Mouse (Mus musculus) ES-Bruce4 (cell line): ENCODE results near the gene Thumpd3. TPM values are rescaled to one million over a fixed set of nuclear protein-coding genes. Genes with fewer than 3 reads are reported as not detected.
A peak's percentile ranks its signal among the peaks of the same experiment; 100 is the strongest.

Experiments
- H3K27ac ChIP-seq: 2 replicates; pipeline ENCODE4 v1.5.1; 2012; ENCODE audit warnings: low read length, inconsistent platforms; ENCODE audit not compliant: insufficient read depth
- H3K27me3 ChIP-seq: 2 replicates; pipeline ENCODE4 v1.6.1; 2012; ENCODE audit warnings: mild to moderate bottlenecking, low read length, inconsistent platforms; ENCODE audit not compliant: control insufficient read depth, poor library complexity, insufficient read depth, severe bottlenecking
- H3K36me3 ChIP-seq: 2 replicates; pipeline ENCODE4 v1.6.1; 2012; ENCODE audit warnings: inconsistent platforms, mild to moderate bottlenecking, low read length, moderate library complexity; ENCODE audit not compliant: control insufficient read depth, poor library complexity, insufficient read depth, severe bottlenecking
- H3K4me1 ChIP-seq: one replicate; pipeline ENCODE4 v1.8.1; 2011; ENCODE audit warnings: low read length; ENCODE audit not compliant: control insufficient read depth, insufficient read depth
- H3K4me3 ChIP-seq: 2 replicates; pipeline ENCODE4 v1.5.1; 2011; ENCODE audit warnings: low read depth, mild to moderate bottlenecking, low read length
- H3K9ac ChIP-seq: 2 replicates; pipeline ENCODE4 v1.6.1; 2012; ENCODE audit warnings: low read depth, mild to moderate bottlenecking, inconsistent platforms; ENCODE audit not compliant: poor library complexity, severe bottlenecking
- H3K9me3 ChIP-seq: replicated peaks from 2 replicates; pipeline ENCODE4 v1.6.1; 2012; ENCODE audit warnings: mild to moderate bottlenecking, low read length, inconsistent platforms; ENCODE audit not compliant: control insufficient read depth, poor library complexity, insufficient read depth, severe bottlenecking
- CTCF ChIP-seq: IDR thresholded peaks from one replicate; pipeline ENCODE4 v1.8.1; 2011; ENCODE audit warnings: low read depth, low read length
- EP300 ChIP-seq: IDR thresholded peaks from 2 replicates; pipeline ENCODE4 v1.6.1; 2011; ENCODE audit warnings: low read depth, low read length; ENCODE audit not compliant: insufficient read depth
- POLR2A ChIP-seq: IDR thresholded peaks from one replicate; pipeline ENCODE4 v1.8.1; 2011; ENCODE audit warnings: low read length; ENCODE audit not compliant: insufficient read depth
- polyA plus RNA-seq: library from polyadenylated mRNA; stranded (reverse); fragments of >200 nt; gene quantifications from 2 replicates; pipeline ENCODE4 v1.2.4, GENCODE M21; 2011; ENCODE audit warnings: low read depth; ENCODE audit not compliant: missing spikeins, insufficient read depth, insufficient read length

Thumpd3 gene
- polyA plus RNA-seq, 1 experiment, result 77.5 TPM

GRCm38 (mm10) chr6:113040319-113040718 lies 5.7 kb upstream of the Thumpd3 start:
- H3K4me1 ChIP-seq, result no peaks in the 10 kb centered on the region
- no peaks in the 10 kb centered on the region for H3K27me3 ChIP-seq
- no peaks in the 10 kb centered on the region for H3K36me3 ChIP-seq
- H3K27ac ChIP-seq, result no peak overlapping the region
- no peak overlapping the region for H3K4me3 ChIP-seq
- no peak overlapping the region for H3K9ac ChIP-seq
- TF ChIP-seq CTCF (no peak), EP300 (no peak), POLR2A (no peak)
- H3K9me3 ChIP-seq, result no peaks in the 10 kb centered on the region

GRCm38 (mm10) chr6:113041215-113041990 lies 4.6 kb upstream of the Thumpd3 start:
- Histone ChIP-seq H3K36me3 (no peaks in the 10 kb centered on the region), H3K4me1 (no peaks in the 10 kb centered on the region), H3K4me3 (no peak overlapping the region), H3K9ac (no peak overlapping the region), H3K27ac (no peak overlapping the region), H3K9me3 (no peaks in the 10 kb centered on the region), H3K27me3 (no peaks in the 10 kb centered on the region)
- TF ChIP-seq EP300, result no peak
- no peak for TF ChIP-seq POLR2A
- TF ChIP-seq CTCF, result no peak

GRCm38 (mm10) chr6:113045575-113045974 lies 450 bp upstream of the Thumpd3 start:
- TF ChIP-seq CTCF (no peak), POLR2A (no peak), EP300 (no peak)
- Histone ChIP-seq H3K27me3 (no peaks in the 10 kb centered on the region), H3K4me3 (peak overlapping the region; percentile 95), H3K27ac (peak overlapping the region; percentile 93), H3K9me3 (no peaks in the 10 kb centered on the region), H3K4me1 (no peaks in the 10 kb centered on the region), H3K36me3 (peaks cover 9% of the 10 kb centered on the region), H3K9ac (peak overlapping the region; percentile 84)

DNA sequence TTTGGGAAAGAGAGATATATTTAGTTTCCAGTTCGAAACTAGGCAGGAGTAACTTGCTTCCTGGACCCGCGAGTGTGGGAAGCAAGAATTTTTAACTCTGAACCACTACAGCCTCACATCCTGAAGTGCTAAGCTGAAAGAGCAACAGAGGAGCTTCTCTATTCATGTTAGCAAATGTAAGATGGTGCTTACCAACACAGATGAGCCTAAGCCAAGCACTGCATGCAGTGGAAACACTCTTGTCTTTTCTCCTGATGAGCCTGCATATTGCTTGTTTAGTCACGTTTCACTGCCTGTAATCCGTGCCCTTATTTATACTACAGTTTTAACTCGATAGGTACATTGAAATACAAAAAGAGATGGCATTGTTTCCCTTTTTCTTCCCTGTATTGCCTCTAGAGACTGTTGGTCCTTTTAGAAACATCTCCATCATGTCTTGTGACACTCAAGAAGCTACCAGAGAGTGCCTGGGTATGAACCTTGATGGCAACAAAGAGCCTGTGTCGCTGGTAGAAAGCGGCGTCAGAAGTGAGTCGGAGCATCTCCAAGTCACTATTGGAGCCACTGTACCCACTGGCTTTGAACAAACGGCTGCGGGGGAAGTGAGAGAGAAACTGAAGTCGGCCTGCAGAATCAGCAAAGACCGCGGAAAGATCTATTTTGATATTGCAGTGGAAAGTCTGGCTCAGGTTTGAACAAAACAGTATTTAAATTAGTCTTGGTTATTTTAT lies 1.2 kb downstream of the Thumpd3 start:
- Histone ChIP-seq H3K9ac (peak overlapping the region; percentile 60), H3K9me3 (no peaks in the 10 kb centered on the region), H3K4me3 (peak overlapping the region; percentile 93), H3K4me1 (no peaks in the 10 kb centered on the region), H3K36me3 (peaks cover 21% of the 10 kb centered on the region), H3K27ac (peak overlapping the region; percentile 45; the same call in 1 of the 2 replicates), H3K27me3 (no peaks in the 10 kb centered on the region)
- no peak for TF ChIP-seq POLR2A
- no peak for TF ChIP-seq EP300
- no peak for TF ChIP-seq CTCF

DNA sequence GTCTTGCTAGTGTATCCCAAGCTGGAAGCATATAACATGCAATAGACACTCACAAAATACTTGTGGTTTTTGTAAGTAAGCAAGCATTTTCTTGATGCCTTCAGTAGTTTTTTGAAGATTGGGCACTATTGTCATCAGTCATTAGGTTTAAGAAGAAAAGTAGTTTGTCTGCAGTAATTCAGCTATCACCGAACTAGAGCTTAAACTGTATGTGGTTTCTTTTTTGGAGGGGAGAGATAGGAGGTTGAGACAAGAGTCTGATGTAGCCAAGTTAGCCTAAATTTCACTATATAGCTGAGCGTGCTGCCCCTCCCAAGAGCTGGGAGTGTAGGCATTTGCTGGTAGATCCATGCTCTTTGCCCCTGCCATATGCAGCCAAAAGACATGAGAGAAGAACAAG lies 2.3 kb downstream of the Thumpd3 start:
- Histone ChIP-seq H3K4me3 (no peak overlapping the region), H3K36me3 (peaks cover 28% of the 10 kb centered on the region)

DNA sequence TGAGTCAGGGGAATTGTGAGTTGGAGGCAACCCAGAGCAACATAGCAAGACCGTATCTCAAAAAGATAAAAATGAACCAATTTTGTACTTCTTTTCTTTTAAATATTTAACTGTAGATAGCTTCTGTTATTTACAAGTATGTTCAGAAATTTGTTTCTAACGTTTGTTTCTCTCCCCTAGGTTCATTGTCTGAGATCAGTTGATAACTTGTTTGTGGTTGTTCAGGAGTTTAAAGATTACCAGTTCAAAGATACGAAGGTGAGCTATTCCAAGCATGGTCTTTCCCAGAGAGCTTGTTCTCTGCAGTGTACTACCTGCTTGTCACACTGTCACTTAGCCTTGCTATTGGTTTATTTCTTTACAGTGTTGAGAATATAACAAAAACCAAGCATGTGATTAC lies 3.1 kb downstream of the Thumpd3 start:
- Histone ChIP-seq H3K27ac (no peak overlapping the region), H3K27me3 (no peaks in the 10 kb centered on the region), H3K9me3 (no peaks in the 10 kb centered on the region), H3K4me3 (no peak overlapping the region), H3K36me3 (peaks cover 34% of the 10 kb centered on the region), H3K9ac (no peak overlapping the region), H3K4me1 (no peaks in the 10 kb centered on the region)
- TF ChIP-seq POLR2A (no peak), CTCF (no peak), EP300 (no peak)

More for the DNA sequence above, 2.3 kb downstream of the Thumpd3 start:
- H3K27ac ChIP-seq, result no peak overlapping the region
- H3K9me3 ChIP-seq, result no peaks in the 10 kb centered on the region
- H3K27me3 ChIP-seq, result no peaks in the 10 kb centered on the region
- no peaks in the 10 kb centered on the region for H3K4me1 ChIP-seq
- TF ChIP-seq EP300 (no peak), CTCF (no peak), POLR2A (no peak)
- H3K9ac ChIP-seq, result no peak overlapping the region
